Mouse (Mus musculus): Measurements from ENCODE around the gene Sept6. TPM values are rescaled to one million over a fixed set of nuclear protein-coding genes. Genes with fewer than 3 reads are reported as not detected.
"Not testable (repeated sequence)": the region's sequence is repeated elsewhere in the genome, so short reads cannot be mapped to it uniquely, and the experiment has no call there.

Gene Sept6
- polyA plus RNA-seq, 1 experiment from 2014 or later = 14.1 TPM

DNA sequence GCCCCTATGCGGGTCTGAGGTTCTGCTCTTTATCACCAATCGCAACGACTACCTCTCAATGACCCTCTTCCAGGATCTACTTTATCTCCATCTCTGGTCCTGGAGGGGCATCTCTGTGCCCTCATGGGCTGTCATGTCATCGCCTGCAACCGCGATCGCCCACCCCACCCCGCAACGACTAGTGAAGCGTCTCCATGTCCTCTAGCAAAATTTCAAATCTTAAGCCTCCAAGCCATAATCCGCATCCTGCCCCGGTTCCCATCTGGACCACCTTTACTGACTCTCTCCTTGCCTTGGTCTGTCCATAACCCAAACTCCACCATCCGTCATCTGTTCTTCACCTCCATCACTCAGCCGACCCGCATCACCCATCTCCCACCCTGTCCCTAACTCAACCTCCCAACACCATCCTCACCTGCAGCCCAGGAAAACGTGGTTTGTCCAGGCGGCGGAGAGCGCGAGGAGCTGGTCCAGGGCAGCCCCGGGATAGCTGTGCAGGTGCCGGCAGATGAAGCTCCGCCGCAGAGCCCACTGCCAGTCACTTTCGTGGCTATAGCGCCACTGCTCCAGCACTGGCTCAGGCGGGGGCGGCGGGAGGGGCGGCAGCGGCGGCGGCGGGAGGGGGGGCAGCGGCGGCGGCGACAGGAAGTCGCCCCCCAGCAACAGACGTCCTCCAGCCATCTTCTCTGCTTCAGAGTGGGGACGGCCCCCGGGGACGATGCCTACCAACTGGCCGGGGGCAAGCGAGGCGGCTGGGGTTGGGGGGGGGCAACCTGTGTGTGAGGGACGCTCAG is 89.1 kb downstream of the Sept6 start, which contains the start of gene Nkrf:
Gene Nkrf (minus strand): TSS at position 579 of the 794 bp plus-strand sequence.
- Histone ChIP-seq H3K4me3 (ENCODE audit: low read depth, low read length) (peak within 1 kb of the TSS; percentile 63), H3K4me2 (peak within 1 kb of the TSS; percentile 73), H3K27me3 (replicated peaks; ENCODE audit: control insufficient read depth, insufficient read depth, low read length) (no peaks in the 10 kb centered on the region), H3K9ac (ENCODE audit: low read depth, low read length) (peak within 1 kb of the TSS; percentile 72), H3K27ac (ENCODE audit: low read depth, low read length) (peak within 1 kb of the TSS; percentile 64), H3K36me3 (ENCODE audit: control insufficient read depth, insufficient read depth, low read length) (no peaks in the 10 kb centered on the region), H3K4me1 (replicated peaks; ENCODE audit: control insufficient read depth, insufficient read depth, low read length) (no peaks in the 10 kb centered on the region), H3K9me3 (ENCODE audit: control insufficient read depth, low read length) (no peaks in the 10 kb centered on the region)
- peak; percentile 47 for DNase-seq (ENCODE audit: low spot score)
- WGBS = 13% methylated on average over 34 of the region's 47 CpGs
- peak; percentile 72 for ATAC-seq (replicated peaks; ENCODE audit: low FRiP score)

- H3K27ac ChIP-seq (ENCODE audit: low read depth, low read length) = no peak overlapping the region
- peak overlapping the region; percentile 73 for H3K4me2 ChIP-seq
- H3K4me3 ChIP-seq (ENCODE audit: low read depth, low read length) = peak overlapping the region; percentile 63
- H3K9ac ChIP-seq (ENCODE audit: low read depth, low read length) = 0 out of 2 replicates have a peak overlapping the region, but pooled peaks have one; percentile 72
- no peak for ATAC-seq (replicated peaks; ENCODE audit: low FRiP score)
- no peak for DNase-seq (ENCODE audit: low spot score)
- WGBS = 31% methylated on average over 3 of the region's 3 CpGs
- H3K36me3 ChIP-seq (ENCODE audit: control insufficient read depth, insufficient read depth, low read length) = no peaks in the 10 kb centered on the region
- H3K27me3 ChIP-seq (replicated peaks; ENCODE audit: control insufficient read depth, insufficient read depth, low read length) = no peaks in the 10 kb centered on the region
- no peaks in the 10 kb centered on the region for H3K4me1 ChIP-seq (replicated peaks; ENCODE audit: control insufficient read depth, insufficient read depth, low read length)
- H3K9me3 ChIP-seq (ENCODE audit: control insufficient read depth, low read length) = no peaks in the 10 kb centered on the region
Measured at GRCm38 (mm10) chrX:36901655-36902054, 89.9 kb downstream of the Sept6 start.

DNA sequence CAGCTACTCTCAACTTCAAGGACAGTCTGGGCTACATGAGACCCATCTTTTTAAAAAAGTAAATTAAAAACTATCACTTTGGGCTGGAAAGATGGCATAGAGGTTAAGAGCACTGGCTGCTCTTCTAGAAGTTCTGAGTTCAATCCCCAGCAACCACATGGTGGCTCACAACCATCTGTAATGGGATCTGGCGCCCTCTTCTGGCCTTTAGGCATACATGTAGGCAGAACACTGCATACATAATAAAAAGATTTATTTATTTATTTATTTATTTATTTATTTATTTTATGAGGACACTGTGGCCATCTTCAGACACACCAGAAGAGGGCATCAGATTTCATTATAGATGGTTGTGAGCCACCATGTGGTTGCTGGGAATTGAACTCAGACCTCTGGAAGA is 92.7 kb downstream of the Sept6 start:
- not testable (repeated sequence) for H3K4me2 ChIP-seq; H3K4me3 ChIP-seq (ENCODE audit: low read depth, low read length); H3K4me1 ChIP-seq (replicated peaks; ENCODE audit: control insufficient read depth, insufficient read depth, low read length); H3K9ac ChIP-seq (ENCODE audit: low read depth, low read length); DNase-seq (ENCODE audit: low spot score); H3K27me3 ChIP-seq (replicated peaks; ENCODE audit: control insufficient read depth, insufficient read depth, low read length); H3K9me3 ChIP-seq (ENCODE audit: control insufficient read depth, low read length); ATAC-seq (replicated peaks; ENCODE audit: low FRiP score); H3K36me3 ChIP-seq (ENCODE audit: control insufficient read depth, insufficient read depth, low read length); H3K27ac ChIP-seq (ENCODE audit: low read depth, low read length)
- WGBS = 8% methylated on average over 1 of the region's 1 CpGs

GRCm38 (mm10) chrX:36884719-36885118 is 106.9 kb downstream of the Sept6 start:
- no peak overlapping the region for H3K9ac ChIP-seq (ENCODE audit: low read depth, low read length)
- peaks cover 3% of the 10 kb centered on the region; the same call in 1 of the 2 replicates for H3K36me3 ChIP-seq (ENCODE audit: control insufficient read depth, insufficient read depth, low read length)
- H3K4me3 ChIP-seq (ENCODE audit: low read depth, low read length) = no peak overlapping the region
- H3K4me1 ChIP-seq (replicated peaks; ENCODE audit: control insufficient read depth, insufficient read depth, low read length) = no peaks in the 10 kb centered on the region
- no peaks in the 10 kb centered on the region for H3K27me3 ChIP-seq (replicated peaks; ENCODE audit: control insufficient read depth, insufficient read depth, low read length)
- H3K9me3 ChIP-seq (ENCODE audit: control insufficient read depth, low read length) = no peaks in the 10 kb centered on the region
- no peak overlapping the region for H3K4me2 ChIP-seq
- no peak for DNase-seq (ENCODE audit: low spot score)
- no peak for ATAC-seq (replicated peaks; ENCODE audit: low FRiP score)
- no peak overlapping the region for H3K27ac ChIP-seq (ENCODE audit: low read depth, low read length)
- WGBS = 85% methylated on average over 1 of the region's 1 CpGs

DNA sequence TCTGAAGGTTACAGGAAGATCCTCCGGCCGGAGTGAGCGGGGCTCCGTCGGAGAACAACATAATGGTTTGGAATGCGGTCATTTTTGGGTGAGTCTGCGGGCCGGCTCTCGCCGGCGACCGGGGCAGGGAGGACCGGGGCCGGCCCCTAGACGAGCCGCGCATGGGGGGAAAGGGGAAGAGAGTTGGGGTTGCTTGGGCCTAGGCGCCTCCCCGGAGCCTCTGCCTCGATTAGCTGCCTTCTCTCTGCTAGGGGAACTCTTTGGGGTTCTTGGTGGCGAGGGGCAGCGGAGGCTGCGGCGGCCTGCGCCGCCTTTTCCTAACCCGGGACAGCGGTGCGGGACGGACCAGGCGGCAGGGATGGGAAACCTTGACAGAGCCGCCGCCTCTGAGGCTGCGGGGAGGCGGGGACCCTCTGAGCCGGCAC is 116.9 kb downstream of the Sept6 start:
- peak overlapping the region; percentile 73 for H3K4me2 ChIP-seq
- ATAC-seq (replicated peaks; ENCODE audit: low FRiP score) (peak; percentile 50), DNase-seq (ENCODE audit: low spot score) (no peak)
- peak overlapping the region; percentile 41; the same call in 1 of the 2 replicates for H3K27ac ChIP-seq (ENCODE audit: low read depth, low read length)
- H3K4me1 ChIP-seq (replicated peaks; ENCODE audit: control insufficient read depth, insufficient read depth, low read length) = no peaks in the 10 kb centered on the region
- no peaks in the 10 kb centered on the region for H3K36me3 ChIP-seq (ENCODE audit: control insufficient read depth, insufficient read depth, low read length)
- H3K9me3 ChIP-seq (ENCODE audit: control insufficient read depth, low read length) = no peaks in the 10 kb centered on the region
- peak overlapping the region; percentile 81 for H3K9ac ChIP-seq (ENCODE audit: low read depth, low read length)
- peak overlapping the region; percentile 76 for H3K4me3 ChIP-seq (ENCODE audit: low read depth, low read length)
- WGBS = 11% methylated on average over 36 of the region's 36 CpGs
- H3K27me3 ChIP-seq (replicated peaks; ENCODE audit: control insufficient read depth, insufficient read depth, low read length) = no peaks in the 10 kb centered on the region

GRCm38 (mm10) chrX:36874178-36874696 is 117.4 kb downstream of the Sept6 start:
- Histone ChIP-seq H3K4me1 (replicated peaks; ENCODE audit: control insufficient read depth, insufficient read depth, low read length) (no peaks in the 10 kb centered on the region), H3K4me3 (ENCODE audit: low read depth, low read length) (peak overlapping the region; percentile 76), H3K27me3 (replicated peaks; ENCODE audit: control insufficient read depth, insufficient read depth, low read length) (no peaks in the 10 kb centered on the region), H3K36me3 (ENCODE audit: control insufficient read depth, insufficient read depth, low read length) (no peaks in the 10 kb centered on the region), H3K9me3 (ENCODE audit: control insufficient read depth, low read length) (no peaks in the 10 kb centered on the region), H3K9ac (ENCODE audit: low read depth, low read length) (peak overlapping the region; percentile 81), H3K4me2 (peak overlapping the region; percentile 73), H3K27ac (ENCODE audit: low read depth, low read length) (peak overlapping the region; percentile 41; the same call in 1 of the 2 replicates)
- WGBS = 10% methylated on average over 56 of the region's 57 CpGs
- DNase-seq (ENCODE audit: low spot score) = peak; percentile 86
- peak; percentile 98 for ATAC-seq (replicated peaks; ENCODE audit: low FRiP score)

GRCm38 (mm10) chrX:36873765-36874164 is 117.8 kb downstream of the Sept6 start, which contains the start of the genes Ube2a and C330007P06Rik:
Gene Ube2a (plus strand): TSS chrX:36873900.
Gene C330007P06Rik (minus strand): TSS chrX:36874111.
- Histone ChIP-seq H3K36me3 (ENCODE audit: control insufficient read depth, insufficient read depth, low read length) (no peaks in the 10 kb centered on the region), H3K4me2 (peak within 1 kb of the TSS; percentile 73), H3K27me3 (replicated peaks; ENCODE audit: control insufficient read depth, insufficient read depth, low read length) (no peaks in the 10 kb centered on the region), H3K27ac (ENCODE audit: low read depth, low read length) (peak within 1 kb of the TSS; percentile 41; the same call in 1 of the 2 replicates), H3K4me1 (replicated peaks; ENCODE audit: control insufficient read depth, insufficient read depth, low read length) (no peaks in the 10 kb centered on the region), H3K4me3 (ENCODE audit: low read depth, low read length) (peak within 1 kb of the TSS; percentile 76), H3K9ac (ENCODE audit: low read depth, low read length) (peak within 1 kb of the TSS; percentile 81), H3K9me3 (ENCODE audit: control insufficient read depth, low read length) (no peaks in the 10 kb centered on the region)
- peak; percentile 30 for ATAC-seq (replicated peaks; ENCODE audit: low FRiP score)
- DNase-seq (ENCODE audit: low spot score) = no peak
- 10% methylated on average over 8 of the region's 8 CpGs for WGBS

- no peaks in the 10 kb centered on the region for H3K9me3 ChIP-seq (ENCODE audit: control insufficient read depth, low read length)
- H3K9ac ChIP-seq (ENCODE audit: low read depth, low read length) = no peak overlapping the region
- WGBS = 34% methylated on average over 3 of the region's 3 CpGs
- no peak overlapping the region for H3K4me3 ChIP-seq (ENCODE audit: low read depth, low read length)
- H3K36me3 ChIP-seq (ENCODE audit: control insufficient read depth, insufficient read depth, low read length) = no peaks in the 10 kb centered on the region
- H3K27me3 ChIP-seq (replicated peaks; ENCODE audit: control insufficient read depth, insufficient read depth, low read length) = no peaks in the 10 kb centered on the region
- no peak for ATAC-seq (replicated peaks; ENCODE audit: low FRiP score)
- H3K27ac ChIP-seq (ENCODE audit: low read depth, low read length) = no peak overlapping the region
- H3K4me2 ChIP-seq = no peak overlapping the region
- DNase-seq (ENCODE audit: low spot score) = no peak
- H3K4me1 ChIP-seq (replicated peaks; ENCODE audit: control insufficient read depth, insufficient read depth, low read length) = no peaks in the 10 kb centered on the region
Measured at GRCm38 (mm10) chrX:36870372-36870771, 121.2 kb downstream of the Sept6 start.

Measured in liver, embryonic 11.5 days (tissue).